Mouse (Mus musculus) megakaryocyte-erythroid progenitor cell, adult 5-6 weeks (primary cell): Measurements from ENCODE around the gene Akt2. TPM values are rescaled to one million over a fixed set of nuclear protein-coding genes. Genes with fewer than 3 reads are reported as not detected.

Experiments used
- ATAC-seq: replicated peaks from 2 replicates; pipeline ENCODE4 v1.8.0; 2016; ENCODE audit warnings: mild to moderate bottlenecking, inconsistent platforms; ENCODE audit not compliant: severe bottlenecking, poor library complexity, low FRiP score, low TSS enrichment
- total RNA-seq, 2 experiments: library from RNA; stranded (forward) in 1 of 2; stranded (reverse) in 1 of 2; fragments of 200-1000, 215-1000 nt in 1 of 2; fragments of >200 nt in 1 of 2; fragmentation: Nextera tagmentation in 1 of 2; gene quantifications; 2 replicates each; pipeline ENCODE4 v1.2.3; 2014 to 2017

Akt2 gene
- total RNA-seq, 2 experiments from 2014 or later, result 61.9 to 82.2 TPM

- ATAC-seq, result peak; percentile 29; the same call in 1 of the 2 replicates
Observed at GRCm38 (mm10) chr7:27653681-27654437, 62.5 kb downstream of the Akt2 start, which contains the start of gene Ttc9b. Gene Ttc9b, plus strand, starts transcription at chr7:27653915.

- no peak for ATAC-seq
Observed at GRCm38 (mm10) chr7:27654607-27655276, 63.4 kb downstream of the Akt2 start.

- no peak for ATAC-seq
Observed at GRCm38 (mm10) chr7:27655545-27655944, 64.2 kb downstream of the Akt2 start.

DNA sequence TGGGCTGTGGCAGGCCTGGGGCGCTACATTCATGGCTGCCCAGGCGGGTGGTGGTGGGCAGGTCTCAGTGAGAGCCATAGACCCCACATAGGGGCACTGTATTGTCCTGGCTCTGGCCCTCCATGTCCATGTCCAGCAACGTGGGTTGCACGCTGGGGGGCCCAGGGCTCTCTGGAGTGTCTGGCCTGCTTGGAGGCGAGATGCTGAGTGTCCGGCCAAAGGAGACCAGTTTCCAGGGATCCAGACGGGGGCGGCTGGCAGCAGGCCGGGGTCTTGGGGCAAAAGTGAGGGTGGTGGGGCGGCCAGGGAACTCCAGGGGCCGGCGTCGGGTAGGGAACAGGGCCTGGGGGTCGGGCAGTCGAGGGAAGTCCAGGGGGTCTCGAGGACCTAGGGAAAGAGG, 65.2 kb downstream of the Akt2 start:
- ATAC-seq, result no peak

- ATAC-seq, result no peak
Observed at GRCm38 (mm10) chr7:27657824-27658395, 66.6 kb downstream of the Akt2 start.

DNA sequence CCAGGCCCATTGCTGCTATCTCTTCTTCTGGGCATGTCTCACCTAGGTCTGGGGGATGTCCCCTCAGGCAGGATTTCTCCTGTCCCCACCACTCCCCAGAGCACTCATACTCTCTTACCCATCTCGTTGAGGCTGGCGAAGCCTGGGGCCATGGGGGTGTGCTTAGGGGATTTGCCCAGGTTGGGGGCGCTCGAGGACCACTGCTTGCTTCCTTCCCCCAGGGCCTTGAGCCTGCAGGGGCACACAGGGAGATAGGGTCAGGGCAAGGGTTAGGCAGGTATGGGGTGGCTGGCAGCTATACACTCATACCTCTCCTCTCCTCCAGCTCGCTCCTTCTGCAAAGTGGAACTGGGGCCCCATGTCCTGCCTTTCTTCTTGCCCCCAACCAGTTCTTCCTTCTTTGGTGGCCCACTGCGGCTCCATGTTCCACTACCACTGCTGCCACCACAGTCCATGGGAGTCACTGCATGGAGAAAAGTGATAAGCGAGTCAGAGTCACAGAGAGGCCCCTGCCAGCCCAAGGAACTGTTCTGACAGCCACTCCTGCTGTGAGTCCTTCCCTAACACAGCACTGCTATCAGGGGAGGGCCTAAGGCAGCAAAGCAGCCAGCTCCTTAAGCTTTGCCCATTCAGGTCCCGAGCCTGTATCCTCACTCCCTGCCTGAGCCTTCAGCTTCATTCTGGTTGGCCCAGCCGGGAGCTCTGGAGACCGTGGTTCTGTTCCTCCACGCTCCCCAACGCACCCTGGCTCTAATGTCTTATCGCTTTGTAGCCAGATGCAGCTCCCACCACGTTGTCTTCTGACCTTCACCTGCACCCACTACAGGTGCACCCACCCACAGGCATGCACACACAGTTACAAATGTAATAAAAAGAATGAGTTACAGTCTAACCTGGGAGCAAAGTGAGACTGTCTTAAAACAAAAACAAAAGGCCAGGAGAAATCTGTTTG, 67.6 kb downstream of the Akt2 start:
- 0 out of 2 replicates have a peak, but pooled peaks have one; percentile 31 for ATAC-seq

DNA sequence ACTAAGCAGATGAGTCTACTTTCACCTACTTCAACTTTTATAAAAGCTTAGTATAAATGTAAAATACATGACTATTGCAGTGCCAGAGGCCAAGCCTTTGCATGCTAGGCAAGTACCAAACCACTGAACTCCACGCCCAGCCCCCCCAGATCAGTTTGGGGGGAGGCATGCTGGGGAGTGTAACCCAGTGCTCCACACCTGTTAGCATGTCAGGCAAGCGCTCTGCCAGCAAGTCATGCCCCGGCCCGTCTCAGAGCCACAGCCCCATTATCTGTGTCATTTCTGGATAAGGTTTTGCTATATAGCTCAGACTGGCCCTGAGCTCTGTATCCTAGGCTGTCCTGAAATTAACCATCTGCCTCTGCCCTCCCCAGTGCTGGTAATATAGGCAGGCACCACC, 70.7 kb downstream of the Akt2 start:
- ATAC-seq, result no peak

DNA sequence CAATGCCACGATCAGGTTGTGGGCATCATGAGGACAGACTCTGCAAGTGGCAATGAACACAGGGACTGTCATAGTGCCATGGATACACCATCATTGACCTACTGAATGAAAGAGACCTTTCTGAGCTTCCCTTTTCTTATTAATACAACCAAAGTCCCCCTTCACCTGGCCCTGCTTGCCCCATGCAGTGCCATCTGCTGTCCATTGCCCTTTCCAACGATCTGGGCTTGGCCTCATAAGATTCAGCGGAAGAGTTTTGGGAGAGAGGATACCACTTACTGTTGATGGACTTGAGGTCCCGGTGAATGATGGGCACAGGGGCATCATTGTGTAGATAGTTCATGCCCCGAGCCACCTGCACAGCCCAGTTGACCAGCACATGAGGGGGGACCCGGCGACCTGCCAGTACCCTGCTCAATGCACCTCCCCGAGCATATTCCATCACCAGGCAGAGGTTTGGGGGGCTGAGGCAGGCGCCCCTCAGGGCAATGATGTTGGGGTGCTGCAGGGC, 81.8 kb downstream of the Akt2 start:
- no peak for ATAC-seq

DNA sequence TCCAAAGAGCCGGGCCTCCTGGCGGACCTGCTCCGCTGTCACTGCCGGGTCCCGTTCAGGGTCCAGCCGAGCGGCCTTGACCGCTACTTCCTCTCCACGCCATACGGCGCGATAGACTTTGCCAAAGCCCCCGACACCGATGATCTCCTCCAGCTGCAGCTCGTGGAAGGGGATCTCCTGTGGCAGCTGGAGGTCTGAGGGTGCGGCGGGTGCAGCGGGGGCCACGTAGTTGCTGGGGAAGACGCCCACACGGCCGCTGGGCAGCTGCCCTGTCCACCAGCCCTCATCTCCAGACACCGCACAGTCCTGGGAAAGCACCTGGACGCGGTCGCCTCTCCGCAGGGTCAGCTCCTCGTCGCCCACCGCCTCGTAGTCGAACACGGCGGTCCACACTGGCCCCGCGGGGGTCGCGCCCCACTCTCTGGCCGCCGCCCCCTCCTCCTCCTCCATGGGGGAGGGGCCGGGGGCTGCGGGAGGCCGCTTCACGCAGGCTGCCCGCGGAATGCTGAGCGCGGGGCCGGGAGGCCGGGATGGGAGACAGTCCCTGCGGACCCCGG, 82.3 kb downstream of the Akt2 start:
- no peak for ATAC-seq

GRCm38 (mm10) chr7:27674195-27674521, 82.8 kb downstream of the Akt2 start:
- no peak for ATAC-seq

GRCm38 (mm10) chr7:27674522-27675221, 83.3 kb downstream of the Akt2 start, which contains the start of gene Map3k10:
Gene Map3k10, minus strand, starts transcription at chr7:27674598.
- peak; percentile 98 for ATAC-seq

DNA sequence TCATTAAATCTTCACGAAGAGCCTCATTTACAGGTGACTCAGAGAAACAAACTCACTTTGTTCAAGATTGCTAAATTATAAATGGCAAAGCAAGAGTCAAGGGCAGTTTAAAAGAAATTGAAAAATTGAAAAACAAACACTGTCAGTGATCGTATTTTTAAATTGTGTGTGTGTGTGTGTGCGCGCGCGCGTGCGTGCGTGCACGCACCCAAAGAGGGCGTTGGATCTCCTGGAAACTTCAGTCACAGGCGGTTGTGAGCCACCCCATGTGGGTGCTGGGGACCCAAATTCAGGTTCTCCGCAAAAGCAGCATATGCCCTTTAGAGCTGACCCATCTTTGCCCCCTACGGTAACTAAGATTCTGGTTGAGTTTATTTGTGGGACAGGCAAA, 83.9 kb downstream of the Akt2 start:
- no peak for ATAC-seq

DNA sequence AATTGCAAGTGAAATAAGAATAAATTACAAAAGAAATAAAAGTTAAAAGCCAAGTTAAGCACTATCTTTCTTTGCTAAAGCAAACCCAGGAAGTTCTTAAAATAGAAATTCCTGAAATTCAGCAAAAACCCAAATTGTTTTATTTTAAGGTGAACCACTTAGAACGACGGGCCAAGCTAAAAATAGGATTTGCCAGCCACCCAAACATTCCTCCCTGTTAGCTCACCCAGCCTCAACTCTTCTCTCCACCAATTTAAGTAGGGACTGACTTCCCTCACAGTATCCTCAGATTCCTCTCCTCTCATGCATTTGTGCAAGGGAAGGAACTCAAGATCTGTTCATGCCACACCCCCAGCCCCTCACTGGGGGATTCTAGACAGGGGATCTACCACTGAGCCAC, 91.9 kb downstream of the Akt2 start:
- no peak for ATAC-seq

GRCm38 (mm10) chr7:27685220-27685619, 93.9 kb downstream of the Akt2 start:
- ATAC-seq, result no peak

- ATAC-seq, result no peak
Observed at GRCm38 (mm10) chr7:27685681-27686080, 94.3 kb downstream of the Akt2 start.

DNA sequence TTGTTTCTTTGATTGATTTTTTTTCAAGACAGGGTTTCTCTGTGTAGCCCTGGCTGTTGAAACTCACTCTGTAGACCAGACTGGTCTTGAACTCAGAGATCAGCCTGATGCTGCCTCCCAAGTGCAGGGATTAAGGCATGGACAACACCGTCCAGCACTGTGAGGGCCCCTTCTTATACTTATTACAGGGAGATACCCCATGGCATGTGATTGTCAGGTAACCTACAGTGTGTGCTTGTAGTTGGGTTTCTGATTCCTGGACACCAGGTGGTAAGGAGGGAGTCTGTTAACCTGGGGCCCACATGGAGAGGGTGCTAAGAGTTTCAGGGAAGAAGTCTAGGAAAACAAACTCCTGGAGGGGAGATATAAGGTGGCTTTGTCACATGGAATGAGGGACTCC, 95.7 kb downstream of the Akt2 start:
- ATAC-seq, result no peak

GRCm38 (mm10) chr7:27687836-27688235, 96.5 kb downstream of the Akt2 start:
- no peak for ATAC-seq

- no peak for ATAC-seq
Observed at GRCm38 (mm10) chr7:27688246-27688788, 97.0 kb downstream of the Akt2 start.
